Mouse (Mus musculus) midbrain, embryonic 13.5 days (tissue): ENCODE measurements at regions not wholly inside any gene's neighbourhood (a gene's known extent, or its start where the extent isn't known, plus 50 kb on each side); places are given as distances from the start of the nearest gene placed in this dataset.

Experiments
- ATAC-seq: fragments of 200-750 bp; cut with Nextera tagmentation; 2 replicates; pipeline ENCODE4 v1.8.0; 2017; ENCODE audit warnings: mild to moderate bottlenecking, moderate TSS enrichment, moderate library complexity
- H3K27ac ChIP-seq: fragments of 300-500 bp; sonication (generic); 2 replicates; pipeline ENCODE4 v1.5.1; 2015; ENCODE audit warnings: inconsistent platforms, mild to moderate bottlenecking, moderate library complexity
- H3K27me3 ChIP-seq: fragments of 300-500 bp; sonication (generic); 2 replicates; pipeline ENCODE4 v1.6.1; 2015; ENCODE audit warnings: mild to moderate bottlenecking, inconsistent platforms
- H3K36me3 ChIP-seq: fragments of 300-500 bp; sonication (generic); 2 replicates; pipeline ENCODE4 v1.6.1; 2015; ENCODE audit warnings: mild to moderate bottlenecking, inconsistent platforms
- H3K4me1 ChIP-seq: fragments of 300-500 bp; sonication (generic); replicated peaks from 2 replicates; pipeline ENCODE4 v1.6.1; 2015; ENCODE audit warnings: inconsistent platforms
- H3K4me2 ChIP-seq: fragments of 300-500 bp; sonication (generic); replicated peaks from 2 replicates; pipeline ENCODE4 v1.6.1; 2015; ENCODE audit warnings: moderate library complexity, mild to moderate bottlenecking, inconsistent platforms
- H3K4me3 ChIP-seq: fragments of 300-500 bp; sonication (generic); replicated peaks from 2 replicates; pipeline ENCODE4 v1.5.1; 2015; ENCODE audit warnings: mild to moderate bottlenecking, inconsistent platforms
- H3K9ac ChIP-seq: fragments of 300-500 bp; sonication (generic); replicated peaks from 2 replicates; pipeline ENCODE4 v1.6.1; 2015; ENCODE audit warnings: mild to moderate bottlenecking, inconsistent platforms
- H3K9me3 ChIP-seq: fragments of 300-500 bp; sonication (generic); 2 replicates; pipeline ENCODE4 v1.6.1; 2016; ENCODE audit warnings: mild to moderate bottlenecking, inconsistent platforms
- WGBS: fragments of 180-500 bp; shearing (Covaris S2); methylation state at CpG from one replicate; pipeline ENCODE4 v1.1.7; 2015; 5-methylcytosine and 5-hydroxymethylcytosine counted together

- H3K27ac ChIP-seq, result no peak overlapping the region
- WGBS, result 89% methylated on average over 2 of the region's 2 CpGs
- no peak overlapping the region for H3K4me3 ChIP-seq
- ATAC-seq, result no peak
- H3K27me3 ChIP-seq, result no peaks in the 10 kb centered on the region
- H3K4me2 ChIP-seq, result no peak overlapping the region
- no peaks in the 10 kb centered on the region for H3K9me3 ChIP-seq
- H3K4me1 ChIP-seq, result no peaks in the 10 kb centered on the region
- H3K9ac ChIP-seq, result no peak overlapping the region
- H3K36me3 ChIP-seq, result no peaks in the 10 kb centered on the region
These were observed 576.4 kb downstream of the Efnb2 start for GRCm38 (mm10) chr8:8084652-8085051.

GRCm38 (mm10) chr8:8064074-8064473 lies 597.0 kb downstream of the Efnb2 start:
- H3K9me3 ChIP-seq, result no peaks in the 10 kb centered on the region
- no peak overlapping the region for H3K27ac ChIP-seq
- H3K4me3 ChIP-seq, result no peak overlapping the region
- H3K27me3 ChIP-seq, result no peaks in the 10 kb centered on the region
- H3K36me3 ChIP-seq, result no peaks in the 10 kb centered on the region
- H3K4me1 ChIP-seq, result no peaks in the 10 kb centered on the region
- no peak overlapping the region for H3K4me2 ChIP-seq
- H3K9ac ChIP-seq, result no peak overlapping the region
- WGBS, result 96% methylated on average over 2 of the region's 2 CpGs
- ATAC-seq, result no peak

- H3K27me3 ChIP-seq, result peaks cover 4% of the 10 kb centered on the region; the same call in 1 of the 2 replicates
- ATAC-seq, result no peak
- H3K4me2 ChIP-seq, result no peak overlapping the region
- no peaks in the 10 kb centered on the region for H3K36me3 ChIP-seq
- 89% methylated on average over 4 of the region's 4 CpGs for WGBS
- no peaks in the 10 kb centered on the region for H3K4me1 ChIP-seq
- H3K27ac ChIP-seq, result no peak overlapping the region
- no peak overlapping the region for H3K9ac ChIP-seq
- no peaks in the 10 kb centered on the region for H3K9me3 ChIP-seq
- H3K4me3 ChIP-seq, result no peak overlapping the region
These were observed 606.7 kb downstream of the Efnb2 start for GRCm38 (mm10) chr8:8054224-8054916.

GRCm38 (mm10) chr8:8051186-8051585 lies 609.9 kb downstream of the Efnb2 start:
- Histone ChIP-seq H3K36me3 (no peaks in the 10 kb centered on the region), H3K27me3 (peaks cover 4% of the 10 kb centered on the region; the same call in 1 of the 2 replicates), H3K4me2 (no peak overlapping the region), H3K4me1 (no peaks in the 10 kb centered on the region), H3K4me3 (no peak overlapping the region), H3K9me3 (no peaks in the 10 kb centered on the region), H3K27ac (no peak overlapping the region), H3K9ac (no peak overlapping the region)
- no peak for ATAC-seq
- WGBS, result 40% methylated on average over 3 of the region's 3 CpGs

- 55% methylated on average over 3 of the region's 3 CpGs for WGBS
- Histone ChIP-seq H3K27me3 (peaks cover 4% of the 10 kb centered on the region; the same call in 1 of the 2 replicates), H3K36me3 (no peaks in the 10 kb centered on the region), H3K4me3 (no peak overlapping the region), H3K9ac (no peak overlapping the region), H3K4me1 (no peaks in the 10 kb centered on the region), H3K4me2 (no peak overlapping the region), H3K9me3 (no peaks in the 10 kb centered on the region), H3K27ac (no peak overlapping the region)
- no peak for ATAC-seq
These were observed 610.3 kb downstream of the Efnb2 start for GRCm38 (mm10) chr8:8050778-8051177.

- no peak for ATAC-seq
- 43% methylated on average over 1 of the region's 1 CpGs for WGBS
These were observed 616.1 kb downstream of the Efnb2 start for GRCm38 (mm10) chr8:8044926-8045325.

GRCm38 (mm10) chr8:8044296-8044695 lies 616.7 kb downstream of the Efnb2 start:
- 85% methylated on average over 2 of the region's 2 CpGs for WGBS
- ATAC-seq, result no peak
- no peak overlapping the region for H3K4me2 ChIP-seq
- H3K27me3 ChIP-seq, result peaks cover 12% of the 10 kb centered on the region
- H3K27ac ChIP-seq, result no peak overlapping the region
- H3K4me3 ChIP-seq, result no peak overlapping the region
- no peaks in the 10 kb centered on the region for H3K4me1 ChIP-seq
- H3K36me3 ChIP-seq, result no peaks in the 10 kb centered on the region
- H3K9me3 ChIP-seq, result no peaks in the 10 kb centered on the region
- H3K9ac ChIP-seq, result no peak overlapping the region

More at GRCm38 (mm10) chr8:8044926-8045325, 616.1 kb downstream of the Efnb2 start:
- Histone ChIP-seq H3K9me3 (no peaks in the 10 kb centered on the region), H3K27ac (no peak overlapping the region), H3K4me3 (no peak overlapping the region), H3K9ac (no peak overlapping the region), H3K36me3 (no peaks in the 10 kb centered on the region), H3K4me1 (no peaks in the 10 kb centered on the region), H3K4me2 (no peak overlapping the region), H3K27me3 (peaks cover 8% of the 10 kb centered on the region; the same call in 1 of the 2 replicates)

- no peak overlapping the region for H3K27ac ChIP-seq
- H3K4me1 ChIP-seq, result no peaks in the 10 kb centered on the region
- H3K4me3 ChIP-seq, result no peak overlapping the region
- no peak for ATAC-seq
- H3K27me3 ChIP-seq, result peaks cover 21% of the 10 kb centered on the region
- H3K4me2 ChIP-seq, result no peak overlapping the region
- H3K36me3 ChIP-seq, result no peaks in the 10 kb centered on the region
- no peaks in the 10 kb centered on the region for H3K9me3 ChIP-seq
- no peak overlapping the region for H3K9ac ChIP-seq
- 19% methylated on average over 1 of the region's 1 CpGs for WGBS
These were observed 623.1 kb downstream of the Efnb2 start for GRCm38 (mm10) chr8:8037929-8038328.

GRCm38 (mm10) chr8:8011151-8011550 lies 649.9 kb downstream of the Efnb2 start:
- 69% methylated on average over 4 of the region's 4 CpGs for WGBS

GRCm38 (mm10) chr8:7994905-7995304 lies 666.1 kb downstream of the Efnb2 start:
- Histone ChIP-seq H3K27me3 (no peaks in the 10 kb centered on the region), H3K4me2 (no peak overlapping the region), H3K9ac (no peak overlapping the region), H3K9me3 (no peaks in the 10 kb centered on the region), H3K4me1 (no peaks in the 10 kb centered on the region), H3K4me3 (no peak overlapping the region), H3K27ac (no peak overlapping the region), H3K36me3 (no peaks in the 10 kb centered on the region)
- no peak for ATAC-seq
- WGBS, result 59% methylated on average over 2 of the region's 2 CpGs

More at GRCm38 (mm10) chr8:8011151-8011550, 649.9 kb downstream of the Efnb2 start:
- Histone ChIP-seq H3K4me1 (no peaks in the 10 kb centered on the region), H3K36me3 (no peaks in the 10 kb centered on the region), H3K27ac (no peak overlapping the region), H3K4me2 (no peak overlapping the region), H3K9me3 (no peaks in the 10 kb centered on the region), H3K4me3 (no peak overlapping the region), H3K27me3 (no peaks in the 10 kb centered on the region), H3K9ac (no peak overlapping the region)
- no peak for ATAC-seq

- ATAC-seq, result no peak
- no peaks in the 10 kb centered on the region for H3K9me3 ChIP-seq
- H3K4me2 ChIP-seq, result no peak overlapping the region
- H3K4me1 ChIP-seq, result no peaks in the 10 kb centered on the region
- H3K36me3 ChIP-seq, result no peaks in the 10 kb centered on the region
- no peak overlapping the region for H3K4me3 ChIP-seq
- H3K27me3 ChIP-seq, result no peaks in the 10 kb centered on the region
- WGBS, result 82% methylated on average over 3 of the region's 3 CpGs
- no peak overlapping the region for H3K9ac ChIP-seq
- H3K27ac ChIP-seq, result no peak overlapping the region
These were observed 672.2 kb downstream of the Efnb2 start for GRCm38 (mm10) chr8:7988820-7989219.

- Histone ChIP-seq H3K27ac (no peak overlapping the region), H3K4me3 (no peak overlapping the region), H3K4me2 (no peak overlapping the region), H3K9me3 (no peaks in the 10 kb centered on the region), H3K9ac (no peak overlapping the region), H3K4me1 (no peaks in the 10 kb centered on the region), H3K36me3 (no peaks in the 10 kb centered on the region), H3K27me3 (no peaks in the 10 kb centered on the region)
- no peak for ATAC-seq
- WGBS, result 77% methylated on average over 6 of the region's 6 CpGs
These were observed 684.0 kb downstream of the Efnb2 start for GRCm38 (mm10) chr8:7977020-7977419.

- no peak overlapping the region for H3K27ac ChIP-seq
- no peak overlapping the region for H3K4me3 ChIP-seq
- 89% methylated on average over 4 of the region's 4 CpGs for WGBS
- no peaks in the 10 kb centered on the region for H3K27me3 ChIP-seq
- no peak overlapping the region for H3K9ac ChIP-seq
- no peak for ATAC-seq
- H3K36me3 ChIP-seq, result no peaks in the 10 kb centered on the region
- no peaks in the 10 kb centered on the region for H3K4me1 ChIP-seq
- no peaks in the 10 kb centered on the region for H3K9me3 ChIP-seq
- H3K4me2 ChIP-seq, result no peak overlapping the region
These were observed 687.3 kb downstream of the Efnb2 start for GRCm38 (mm10) chr8:7973791-7974190.
